Mouse (Mus musculus) telencephalon, adult 2 months (tissue): ENCODE results near the gene Lpp.

ENCODE experiments used
- DNase-seq: peaks from one replicate; pipeline ENCODE4 v3.0.0-alpha.2; 2011; ENCODE audit warnings: low read depth, low spot score

Gene Lpp

GRCm38 (mm10) chr16:24399524-24399923, 6.2 kb downstream of the Lpp start:
- no peak for DNase-seq

GRCm38 (mm10) chr16:24400776-24401175, 7.5 kb downstream of the Lpp start:
- no peak for DNase-seq

- no peak for DNase-seq
Measured at GRCm38 (mm10) chr16:24402801-24403200, 9.5 kb downstream of the Lpp start.

GRCm38 (mm10) chr16:24403733-24404380, 10.6 kb downstream of the Lpp start:
- no peak for DNase-seq

- DNase-seq, result no peak
Measured at GRCm38 (mm10) chr16:24406521-24406920, 13.2 kb downstream of the Lpp start.

- no peak for DNase-seq
Measured at GRCm38 (mm10) chr16:24411281-24411680, 18.0 kb downstream of the Lpp start.

- no peak for DNase-seq
Measured at GRCm38 (mm10) chr16:24412193-24412592, 18.9 kb downstream of the Lpp start.

- DNase-seq, result no peak
Measured at GRCm38 (mm10) chr16:24413059-24413458, 19.8 kb downstream of the Lpp start.

GRCm38 (mm10) chr16:24418022-24418421, 24.7 kb downstream of the Lpp start:
- no peak for DNase-seq

- DNase-seq, result no peak
Measured at GRCm38 (mm10) chr16:24420603-24421120, 27.4 kb downstream of the Lpp start.

GRCm38 (mm10) chr16:24421687-24422418, 28.5 kb downstream of the Lpp start:
- no peak for DNase-seq

- DNase-seq, result no peak
Measured at GRCm38 (mm10) chr16:24423196-24423595, 29.9 kb downstream of the Lpp start.

GRCm38 (mm10) chr16:24423751-24424150, 30.4 kb downstream of the Lpp start:
- DNase-seq, result no peak

- no peak for DNase-seq
Measured at GRCm38 (mm10) chr16:24424356-24424977, 31.2 kb downstream of the Lpp start.

- no peak for DNase-seq
Measured at GRCm38 (mm10) chr16:24425816-24426215, 32.5 kb downstream of the Lpp start.

- DNase-seq, result no peak
Measured at GRCm38 (mm10) chr16:24427606-24428005, 34.3 kb downstream of the Lpp start.

GRCm38 (mm10) chr16:24428055-24428454, 34.7 kb downstream of the Lpp start:
- DNase-seq, result no peak

- DNase-seq, result no peak
Measured at GRCm38 (mm10) chr16:24428742-24429141, 35.4 kb downstream of the Lpp start.

- no peak for DNase-seq
Measured at GRCm38 (mm10) chr16:24429691-24430090, 36.4 kb downstream of the Lpp start.

- DNase-seq, result no peak
Measured at GRCm38 (mm10) chr16:24431808-24432207, 38.5 kb downstream of the Lpp start.

GRCm38 (mm10) chr16:24433563-24433962, 40.3 kb downstream of the Lpp start:
- no peak for DNase-seq

GRCm38 (mm10) chr16:24434026-24434425, 40.7 kb downstream of the Lpp start:
- DNase-seq, result no peak
